Mouse (Mus musculus) kidney, postnatal 0 days (tissue): Measurements from ENCODE around the gene Tmem198. TPM values are rescaled to one million over a fixed set of nuclear protein-coding genes. Genes with fewer than 3 reads are reported as not detected.
A peak's percentile ranks its signal among the peaks of the same experiment; 100 is the strongest.

Experiments used
- ATAC-seq: fragments of 200-750 bp; cut with Nextera tagmentation; replicated peaks from 2 replicates; pipeline ENCODE4 v1.8.0; 2017; ENCODE audit warnings: low read depth, moderate number of reproducible peaks, moderate TSS enrichment, moderate library complexity; ENCODE audit not compliant: low FRiP score
- DNase-seq: peaks from one replicate; pipeline ENCODE4 v3.0.0-alpha.2; 2016; ENCODE audit warnings: low spot score
- H3K27ac ChIP-seq: fragments of 300-500 bp; sonication (generic); 2 replicates; pipeline ENCODE4 v1.5.1; 2014; ENCODE audit warnings: mild to moderate bottlenecking
- H3K27me3 ChIP-seq: fragments of 300-500 bp; sonication (generic); 2 replicates; pipeline ENCODE4 v1.6.1; 2014; ENCODE audit warnings: low read length, mixed read lengths; ENCODE audit not compliant: insufficient read depth
- H3K36me3 ChIP-seq: fragments of 300-500 bp; sonication (generic); 2 replicates; pipeline ENCODE4 v1.6.1; 2014; ENCODE audit warnings: low read length, mixed read lengths; ENCODE audit not compliant: insufficient read depth
- H3K4me1 ChIP-seq: fragments of 300-500 bp; sonication (generic); replicated peaks from 2 replicates; pipeline ENCODE4 v1.6.1; 2014; ENCODE audit warnings: antibody characterized with exemption, low read length, mixed read lengths; ENCODE audit not compliant: insufficient read depth
- H3K4me2 ChIP-seq: fragments of 300-500 bp; sonication (generic); 2 replicates; pipeline ENCODE4 v1.6.1; 2014; ENCODE audit warnings: mild to moderate bottlenecking, low read length, moderate library complexity, mixed read lengths
- H3K4me3 ChIP-seq: fragments of 300-500 bp; sonication (generic); replicated peaks from 2 replicates; pipeline ENCODE4 v1.5.1; 2014; ENCODE audit warnings: low read depth, low read length
- H3K9ac ChIP-seq: fragments of 300-500 bp; sonication (generic); 2 replicates; pipeline ENCODE4 v1.6.1; 2014; ENCODE audit warnings: low read depth, low read length
- H3K9me3 ChIP-seq: fragments of 300-500 bp; sonication (generic); replicated peaks from 2 replicates; pipeline ENCODE4 v1.6.1; 2016; ENCODE audit warnings: low read length, inconsistent platforms, mixed read lengths
- CTCF ChIP-seq: IDR thresholded peaks from 2 replicates; pipeline ENCODE4 v1.5.1; 2016; ENCODE audit warnings: antibody characterized with exemption, low read depth, mild to moderate bottlenecking, moderate library complexity
- whole genome bisulfite sequencing: fragments of 180-500 bp; shearing (Covaris S2); extraction: QIAGEN DNeasy Blood & Tissue Kit; methylation state at CpG from one replicate; pipeline ENCODE4 v1.1.7; 2014; 5-methylcytosine and 5-hydroxymethylcytosine counted together
- polyA plus RNA-seq: library from polyadenylated mRNA; unstranded; fragments of >200 nt; fragmentation: Nextera tagmentation; extraction: Ambion mirVana; gene quantifications from 2 replicates; pipeline ENCODE4 v1.2.1, GENCODE M21; 2015

The Tmem198 gene
- polyA plus RNA-seq, 1 experiment from 2014 or later = 0.61 TPM

DNA sequence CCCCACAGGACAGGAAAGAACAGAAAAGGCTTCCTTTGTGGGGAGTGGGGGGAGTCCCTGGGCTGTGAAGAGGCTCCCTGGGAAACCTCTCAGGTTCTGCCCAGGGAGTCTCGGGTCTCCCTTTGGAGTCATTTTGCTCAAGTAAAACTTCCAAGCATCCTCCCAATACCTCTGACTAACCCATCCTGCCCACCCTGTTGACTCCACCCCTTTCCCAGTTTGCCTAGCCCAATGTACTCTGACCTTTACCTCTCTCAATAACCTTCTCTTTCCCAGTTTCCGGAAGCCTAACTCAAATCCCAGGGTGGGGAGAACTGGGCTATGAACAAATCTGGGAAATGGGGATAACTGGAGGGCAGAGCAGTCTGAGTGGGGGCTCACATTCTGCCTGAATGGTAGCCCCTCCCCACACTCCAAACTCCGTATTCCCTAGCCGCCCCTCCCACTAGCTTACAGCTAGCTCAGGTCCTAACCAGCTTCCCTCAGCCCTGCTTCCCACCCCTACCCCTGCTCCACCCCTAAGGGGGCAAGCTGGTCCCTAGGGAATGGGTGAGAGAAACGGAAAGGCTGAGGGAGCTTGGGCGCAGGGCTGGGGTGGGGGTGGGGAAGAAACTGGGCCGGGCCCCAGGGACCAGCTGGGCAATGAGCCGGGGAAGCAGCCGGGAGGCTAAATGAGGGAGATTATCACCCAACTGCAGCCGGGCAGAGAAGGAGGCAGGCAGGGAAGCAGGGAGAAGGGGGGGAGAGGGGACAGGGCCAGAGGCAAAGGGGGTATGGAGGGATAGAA lies 31.9 kb upstream of the Tmem198 start:
- Histone ChIP-seq H3K4me1 (peaks cover 62% of the 10 kb centered on the region), H3K9ac (no peak overlapping the region), H3K27me3 (peaks cover 27% of the 10 kb centered on the region), H3K4me3 (no peak overlapping the region), H3K36me3 (no peaks in the 10 kb centered on the region), H3K4me2 (peak overlapping the region; percentile 44), H3K27ac (no peak overlapping the region), H3K9me3 (no peaks in the 10 kb centered on the region)
- ATAC-seq = no peak
- peak; percentile 50 for DNase-seq
- 3% methylated on average over 10 of the region's 10 CpGs for WGBS
- no peak for TF ChIP-seq CTCF

DNA sequence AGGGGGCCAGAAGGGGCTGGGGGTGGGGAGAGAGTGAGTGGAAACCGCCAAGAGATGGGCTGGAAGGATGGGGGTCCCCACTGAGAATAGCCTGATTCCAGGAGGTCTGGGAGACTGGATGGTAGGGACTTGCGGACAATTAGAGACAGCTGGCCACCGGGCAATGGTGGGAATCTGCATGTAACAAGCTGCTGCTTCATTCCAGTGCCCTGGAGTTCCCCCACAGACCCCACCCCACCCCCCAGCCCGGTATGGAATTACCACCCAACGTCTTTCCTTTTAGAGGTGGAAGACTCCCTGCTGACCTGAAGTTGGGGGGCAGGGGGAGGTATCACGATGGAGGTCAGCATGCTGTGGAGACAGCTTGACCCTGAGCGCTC lies 31.3 kb upstream of the Tmem198 start:
- Histone ChIP-seq H3K4me2 (no peak overlapping the region), H3K36me3 (no peaks in the 10 kb centered on the region), H3K4me1 (peaks cover 58% of the 10 kb centered on the region), H3K9me3 (no peaks in the 10 kb centered on the region), H3K27ac (no peak overlapping the region), H3K27me3 (peaks cover 27% of the 10 kb centered on the region), H3K9ac (no peak overlapping the region), H3K4me3 (no peak overlapping the region)
- no peak for ATAC-seq
- TF ChIP-seq CTCF = no peak
- 4% methylated on average over 6 of the region's 7 CpGs for WGBS
- DNase-seq = no peak

DNA sequence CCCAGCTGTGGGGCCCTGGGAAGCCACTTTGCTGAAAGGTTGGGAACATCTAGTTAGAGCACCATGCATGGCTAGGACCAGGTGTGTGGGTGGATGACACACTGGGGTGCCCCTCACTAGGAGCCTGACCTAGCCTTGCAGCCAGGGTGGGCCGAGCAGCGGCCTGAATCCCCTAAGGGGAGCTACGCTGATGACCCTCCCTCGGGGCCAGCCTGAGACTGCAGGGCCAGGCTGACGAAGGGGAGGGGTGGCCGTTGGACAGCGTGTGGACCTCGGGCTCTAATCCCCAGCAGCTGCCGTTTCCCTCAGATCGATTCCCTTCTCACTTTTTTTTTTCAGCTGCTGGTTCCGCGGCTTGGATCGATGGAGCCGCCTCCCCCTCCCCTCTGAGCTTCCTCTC lies 30.4 kb upstream of the Tmem198 start:
- ATAC-seq = no peak
- no peak for TF ChIP-seq CTCF
- no peaks in the 10 kb centered on the region for H3K9me3 ChIP-seq
- H3K27ac ChIP-seq = no peak overlapping the region
- no peak overlapping the region for H3K4me3 ChIP-seq
- H3K4me1 ChIP-seq = peaks cover 56% of the 10 kb centered on the region
- DNase-seq = no peak
- H3K27me3 ChIP-seq = peaks cover 27% of the 10 kb centered on the region
- WGBS = 4% methylated on average over 14 of the region's 14 CpGs
- 0 out of 2 replicates have a peak overlapping the region, but pooled peaks have one; percentile 4 for H3K9ac ChIP-seq
- no peak overlapping the region for H3K4me2 ChIP-seq
- H3K36me3 ChIP-seq = no peaks in the 10 kb centered on the region

DNA sequence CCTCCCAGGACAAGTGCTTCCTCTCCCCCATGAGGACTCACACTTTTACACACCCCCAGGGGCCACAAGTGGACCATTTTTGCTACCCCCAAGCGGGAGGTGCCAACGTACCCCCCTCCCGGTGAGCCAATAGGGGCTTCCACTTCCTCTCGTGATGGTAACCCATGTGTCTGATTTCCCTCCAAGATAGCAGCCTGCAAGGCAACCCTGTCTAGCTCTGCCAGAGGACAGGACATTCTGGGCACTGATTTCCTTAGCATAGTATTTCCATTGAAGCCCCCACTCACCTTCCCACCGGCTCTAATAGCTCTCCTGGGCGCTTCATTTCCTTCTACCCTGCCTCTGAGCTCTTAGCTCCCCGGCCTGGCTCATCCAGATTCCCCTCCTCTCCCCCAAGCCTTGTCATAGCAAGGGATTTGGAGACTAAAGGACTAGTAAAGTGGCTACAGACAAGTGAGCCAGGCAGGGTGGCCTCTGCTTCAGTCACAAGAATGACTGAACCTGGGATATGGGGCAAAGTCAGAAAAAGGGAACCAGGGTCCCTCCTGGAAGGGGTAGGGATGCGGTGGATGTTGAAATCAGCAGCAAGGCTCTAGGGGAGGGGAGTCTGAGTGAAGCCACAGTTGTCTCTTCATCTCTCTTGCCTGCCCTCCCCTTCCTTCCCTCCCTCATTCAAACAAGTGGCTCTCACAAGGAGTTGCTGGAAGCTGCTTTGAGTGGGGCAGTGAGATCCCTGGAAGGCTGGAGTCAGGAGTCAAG lies 29.8 kb upstream of the Tmem198 start:
- TF ChIP-seq CTCF = no peak
- DNase-seq (no peak), ATAC-seq (no peak)
- 20% methylated on average over 8 of the region's 8 CpGs for WGBS
- Histone ChIP-seq H3K4me3 (no peak overlapping the region), H3K9me3 (no peaks in the 10 kb centered on the region), H3K9ac (0 out of 2 replicates have a peak overlapping the region, but pooled peaks have one; percentile 4), H3K4me2 (peak overlapping the region; percentile 47), H3K36me3 (no peaks in the 10 kb centered on the region), H3K27ac (no peak overlapping the region), H3K4me1 (peaks cover 50% of the 10 kb centered on the region), H3K27me3 (peaks cover 27% of the 10 kb centered on the region)

DNA sequence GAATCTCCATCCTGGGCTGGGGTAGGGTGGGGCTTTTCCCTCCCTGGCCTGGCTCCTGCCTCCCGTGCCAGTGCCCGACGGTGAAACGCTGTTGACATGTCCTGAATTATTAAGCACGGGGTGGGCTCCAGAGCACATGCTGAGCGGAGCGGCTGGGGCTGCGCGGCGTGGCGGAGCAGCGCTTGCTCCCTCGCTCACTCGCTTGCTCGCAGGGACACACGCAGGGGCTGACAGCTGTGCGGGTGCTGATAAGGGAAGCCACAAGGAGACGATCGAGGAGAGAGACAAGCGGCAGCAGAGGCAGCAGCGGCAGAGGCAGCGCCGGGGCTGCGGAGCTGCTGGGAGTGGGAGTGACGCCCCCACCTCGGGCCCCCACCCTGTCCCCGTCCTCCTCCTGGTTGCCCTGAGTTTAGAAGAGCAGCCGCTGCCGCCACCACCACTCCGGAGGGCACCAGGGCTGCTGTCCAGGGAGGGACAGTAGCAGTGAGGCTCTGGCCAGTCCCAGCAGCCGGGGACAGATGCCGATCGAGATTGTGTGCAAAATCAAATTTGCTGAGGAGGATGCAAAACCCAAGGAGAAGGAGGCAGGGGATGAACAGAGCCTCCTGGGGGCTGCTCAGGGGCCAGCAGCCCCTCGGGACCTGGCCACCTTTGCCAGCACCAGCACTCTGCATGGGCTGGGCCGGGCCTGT lies 28.9 kb upstream of the Tmem198 start, which contains the start of gene Asic4:
TSS of gene Asic4 (plus strand) at position 123 of the 692 bp plus-strand sequence.
- H3K36me3 ChIP-seq = no peaks in the 10 kb centered on the region
- peak; percentile 45 for DNase-seq

DNA sequence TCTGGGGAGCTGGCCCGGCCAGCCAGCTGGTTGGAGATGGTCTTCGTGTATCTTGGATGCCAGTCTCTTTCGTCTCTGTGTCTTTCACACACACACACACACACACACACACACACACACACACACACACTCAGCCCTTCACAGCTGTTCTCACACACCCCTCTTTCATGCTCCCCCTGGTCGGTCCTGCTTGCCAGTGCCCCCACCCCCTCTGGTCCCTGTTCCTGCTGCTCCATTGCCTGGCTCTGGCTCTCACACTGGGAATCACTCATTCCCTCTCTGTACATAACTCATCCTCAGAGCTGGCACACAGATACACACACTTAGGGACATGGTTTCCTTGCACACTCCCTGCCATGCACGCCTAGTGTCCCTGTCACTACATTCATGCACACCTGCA lies 27.4 kb upstream of the Tmem198 start:
- no peak for TF ChIP-seq CTCF
- Histone ChIP-seq H3K4me2 (no peak overlapping the region), H3K27ac (no peak overlapping the region), H3K27me3 (peaks cover 27% of the 10 kb centered on the region), H3K9ac (no peak overlapping the region), H3K9me3 (no peaks in the 10 kb centered on the region), H3K36me3 (no peaks in the 10 kb centered on the region), H3K4me3 (no peak overlapping the region), H3K4me1 (peaks cover 37% of the 10 kb centered on the region)
- DNase-seq (no peak), ATAC-seq (no peak)
- 71% methylated on average over 5 of the region's 5 CpGs for WGBS

More for the DNA sequence above, 28.9 kb upstream of the Tmem198 start, which contains the start of gene Asic4:
- H3K9me3 ChIP-seq = no peaks in the 10 kb centered on the region
- peak within 1 kb of the TSS; percentile 47 for H3K4me2 ChIP-seq
- peaks cover 43% of the 10 kb centered on the region for H3K4me1 ChIP-seq
- 4% methylated on average over 35 of the region's 35 CpGs for WGBS
- ATAC-seq = no peak
- peak within 1 kb of the TSS; percentile 40; the same call in 1 of the 2 replicates for H3K9ac ChIP-seq
- H3K27me3 ChIP-seq = peaks cover 27% of the 10 kb centered on the region
- H3K27ac ChIP-seq = no peak within 1 kb of the TSS
- H3K4me3 ChIP-seq = peak within 1 kb of the TSS; percentile 16; the same call in 1 of the 2 replicates
- TF ChIP-seq CTCF = no peak
